Comparison of ENCODE assay signal across 13 mouse cellular contexts in the genomic region with DNA sequence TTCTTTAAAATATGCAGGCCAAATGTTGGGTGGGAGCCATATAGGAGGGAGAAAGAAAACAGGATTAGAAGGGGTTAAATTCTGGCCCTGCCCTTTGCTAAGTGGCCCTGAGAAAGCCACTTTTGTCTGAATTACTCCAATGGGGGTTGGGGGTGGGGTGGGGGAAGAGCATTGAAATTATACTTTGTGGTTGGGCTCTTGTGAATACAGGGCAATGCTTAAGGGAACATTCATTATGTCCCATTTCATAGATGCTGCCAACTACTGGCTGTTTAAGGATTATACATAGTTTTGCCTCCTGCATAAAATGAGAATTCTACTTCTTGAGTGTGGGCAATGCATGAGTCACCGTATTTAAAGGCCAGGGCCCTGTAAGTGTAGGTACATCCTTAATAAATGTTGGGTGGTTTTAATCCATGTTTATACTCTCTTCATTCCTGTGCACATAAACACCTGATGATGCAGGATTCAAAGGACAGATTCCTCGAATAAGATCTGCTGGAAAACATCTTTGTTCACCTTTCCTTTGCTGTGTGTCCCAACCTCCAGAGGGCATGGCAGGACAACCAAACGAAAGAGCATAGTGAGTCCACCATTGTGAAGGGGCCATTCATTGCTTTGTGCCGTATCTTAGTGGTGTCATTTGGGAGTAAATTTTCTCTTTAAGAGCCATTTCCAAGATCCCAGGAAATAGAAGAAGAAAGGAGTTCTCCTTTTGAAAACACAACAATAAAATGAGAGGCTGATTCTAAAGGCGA. TPM values are rescaled to one million over a fixed set of nuclear protein-coding genes. Genes with fewer than 3 reads are reported as not detected.
A peak's percentile ranks its signal among the peaks of the same experiment; 100 is the strongest.
DNase-seq lines count a peak whose midpoint lies in the region; ATAC-seq and TF ChIP-seq lines count a peak whose summit lies in the region.
"Had no signal": no experiment of that assay in that cellular context is flagged by ENCODE, and none has a peak within 500 bp of the region (broad histone marks: within the 10 kb centered on the region; RNA-seq: fewer than 3 reads in every experiment).

No protein-coding gene starts in this region.

- peak; percentile 43 for ATAC-seq in hindbrain, embryonic 11.5 days (ENCODE audit: low FRiP score)
- no peak; the same call in 1 of the 2 replicates for ATAC-seq in hindbrain, embryonic 12.5 days (ENCODE audit: low FRiP score)
- ATAC-seq in midbrain, postnatal 0 days (ENCODE audit: low FRiP score) = peak; percentile 75
- ATAC-seq in forebrain, embryonic 15.5 days (replicated peaks) = peak; percentile 32; the same call in 1 of the 2 replicates
- no peak for ATAC-seq in stomach, postnatal 0 days (ENCODE audit: low FRiP score, low TSS enrichment)
- ATAC-seq: CD4-positive, CD25-positive, alpha-beta regulatory T cell, adult 4 months had no signal

- no peaks in the 10 kb centered on the region for H3K9me3 ChIP-seq in hindbrain, embryonic 11.5 days (ENCODE audit: control insufficient read depth, low read length)
- no peaks in the 10 kb centered on the region for H3K9me3 ChIP-seq in hindbrain, embryonic 12.5 days (replicated peaks)
- no peaks in the 10 kb centered on the region for H3K9me3 ChIP-seq in midbrain, postnatal 0 days (ENCODE audit: low read length)
- no peaks in the 10 kb centered on the region for H3K9me3 ChIP-seq in midbrain, embryonic 10.5 days (replicated peaks)
- no peaks in the 10 kb centered on the region for H3K9me3 ChIP-seq in forebrain, embryonic 15.5 days
- H3K9me3 ChIP-seq in stomach, postnatal 0 days (ENCODE audit: control insufficient read depth, low read length) = no peaks in the 10 kb centered on the region

- no peaks in the 10 kb centered on the region for H3K36me3 ChIP-seq in hindbrain, embryonic 11.5 days (ENCODE audit: control insufficient read depth, insufficient read depth, low read length)
- 0 out of 2 replicates have a peak, but pooled peaks cover 5% of the 10 kb centered on the region for H3K36me3 ChIP-seq in hindbrain, embryonic 12.5 days
- H3K36me3 ChIP-seq in midbrain, postnatal 0 days (ENCODE audit: insufficient read depth, low read length) = peaks cover 7% of the 10 kb centered on the region; the same call in 1 of the 2 replicates
- peaks cover 31% of the 10 kb centered on the region for H3K36me3 ChIP-seq in midbrain, embryonic 10.5 days
- 0 out of 2 replicates have a peak, but pooled peaks cover 2% of the 10 kb centered on the region for H3K36me3 ChIP-seq in forebrain, embryonic 15.5 days
- H3K36me3 ChIP-seq in stomach, postnatal 0 days (ENCODE audit: control insufficient read depth, insufficient read depth, low read length) = no peaks in the 10 kb centered on the region

- no peak overlapping the region for H3K4me3 ChIP-seq in hindbrain, embryonic 11.5 days (ENCODE audit: low read depth, low read length)
- H3K4me3 ChIP-seq in hindbrain, embryonic 12.5 days = no peak overlapping the region
- no peak overlapping the region for H3K4me3 ChIP-seq in midbrain, postnatal 0 days (ENCODE audit: low read depth, low read length)
- H3K4me3 ChIP-seq in midbrain, embryonic 10.5 days = no peak overlapping the region
- no peak overlapping the region for H3K4me3 ChIP-seq in forebrain, embryonic 15.5 days
- no peak overlapping the region for H3K4me3 ChIP-seq in stomach, postnatal 0 days (ENCODE audit: low read depth, low read length)
- H3K4me3 ChIP-seq: heart, adult 2 months had no signal

- DNase-seq in hindbrain, embryonic 11.5 days (ENCODE audit: low spot score) = peak; percentile 10
- DNase-seq in midbrain, postnatal 0 days (ENCODE audit: low spot score) = peak; percentile 63
- no peak for DNase-seq in midbrain, embryonic 10.5 days (ENCODE audit: low spot score)
- no peak for DNase-seq in stomach, postnatal 0 days (ENCODE audit: low spot score)
- DNase-seq in right cerebral cortex, adult 2 months (ENCODE audit: low spot score in 2 of 2) = no peak
- no peak for DNase-seq in heart, postnatal 10 days
- DNase-seq: cerebellum, postnatal 25 days; heart, adult 2 months; kidney, postnatal 10 days; thymus, postnatal 4 days had no signal

- no peak overlapping the region for H3K27ac ChIP-seq in hindbrain, embryonic 11.5 days (ENCODE audit: low read depth, low read length)
- no peak overlapping the region for H3K27ac ChIP-seq in hindbrain, embryonic 12.5 days
- peak overlapping the region; percentile 62 for H3K27ac ChIP-seq in midbrain, postnatal 0 days (ENCODE audit: low read depth, low read length)
- no peak overlapping the region for H3K27ac ChIP-seq in midbrain, embryonic 10.5 days (replicated peaks)
- no peak overlapping the region for H3K27ac ChIP-seq in forebrain, embryonic 15.5 days (replicated peaks)
- H3K27ac ChIP-seq in stomach, postnatal 0 days (replicated peaks) = no peak overlapping the region
- H3K27ac ChIP-seq: heart, adult 2 months had no signal

- no peak overlapping the region for H3K4me2 ChIP-seq in hindbrain, embryonic 11.5 days (replicated peaks; ENCODE audit: low read depth, low read length)
- H3K4me2 ChIP-seq in hindbrain, embryonic 12.5 days (replicated peaks) = no peak overlapping the region
- H3K4me2 ChIP-seq in midbrain, postnatal 0 days (ENCODE audit: low read depth, low read length, poor library complexity, severe bottlenecking) = no peak overlapping the region
- H3K4me2 ChIP-seq in forebrain, embryonic 15.5 days (replicated peaks) = no peak overlapping the region
- H3K4me2 ChIP-seq in stomach, postnatal 0 days (replicated peaks; ENCODE audit: low read depth) = no peak overlapping the region

- TF ChIP-seq EP300 in stomach, postnatal 0 days (optimal IDR thresholded peaks at IDR 0.05) = no peak

- no peaks in the 10 kb centered on the region for H3K4me1 ChIP-seq in hindbrain, embryonic 11.5 days (replicated peaks; ENCODE audit: control insufficient read depth, insufficient read depth, low read length)
- H3K4me1 ChIP-seq in hindbrain, embryonic 12.5 days = no peaks in the 10 kb centered on the region
- H3K4me1 ChIP-seq in midbrain, postnatal 0 days (ENCODE audit: insufficient read depth, low read length) = no peaks in the 10 kb centered on the region
- H3K4me1 ChIP-seq in midbrain, embryonic 10.5 days = peaks cover 22% of the 10 kb centered on the region
- H3K4me1 ChIP-seq in forebrain, embryonic 15.5 days = 0 out of 2 replicates have a peak, but pooled peaks cover 3% of the 10 kb centered on the region
- H3K4me1 ChIP-seq in stomach, postnatal 0 days (replicated peaks; ENCODE audit: control insufficient read depth, insufficient read depth) = no peaks in the 10 kb centered on the region

- WGBS in hindbrain, embryonic 11.5 days = 59% methylated on average over 5 of the region's 5 CpGs
- WGBS in hindbrain, embryonic 12.5 days = 52% methylated on average over 5 of the region's 5 CpGs
- WGBS in midbrain, postnatal 0 days = 52% methylated on average over 5 of the region's 5 CpGs
- 67% methylated on average over 5 of the region's 5 CpGs for WGBS in midbrain, embryonic 10.5 days
- WGBS in forebrain, embryonic 15.5 days = 34% methylated on average over 5 of the region's 5 CpGs
- 57% methylated on average over 5 of the region's 5 CpGs for WGBS in stomach, postnatal 0 days

- no peak overlapping the region for H3K9ac ChIP-seq in hindbrain, embryonic 11.5 days (ENCODE audit: low read depth, low read length)
- H3K9ac ChIP-seq in hindbrain, embryonic 12.5 days = no peak overlapping the region
- H3K9ac ChIP-seq in midbrain, postnatal 0 days (replicated peaks; ENCODE audit: low read length, poor library complexity, severe bottlenecking) = no peak overlapping the region
- no peak overlapping the region for H3K9ac ChIP-seq in forebrain, embryonic 15.5 days (replicated peaks)
- no peak overlapping the region for H3K9ac ChIP-seq in stomach, postnatal 0 days (ENCODE audit: low read length)

- peak; percentile 51; the same call in 1 of the 2 replicates for TF ChIP-seq CTCF in midbrain, postnatal 0 days (IDR thresholded peaks at IDR 0.05)
- TF ChIP-seq CTCF in stomach, postnatal 0 days (IDR thresholded peaks at IDR 0.05; ENCODE audit: low read depth) = peak; percentile 31

- H3K27me3 ChIP-seq in hindbrain, embryonic 11.5 days (ENCODE audit: control insufficient read depth, insufficient read depth, low read length) = no peaks in the 10 kb centered on the region
- H3K27me3 ChIP-seq in hindbrain, embryonic 12.5 days = no peaks in the 10 kb centered on the region
- no peaks in the 10 kb centered on the region for H3K27me3 ChIP-seq in midbrain, postnatal 0 days (ENCODE audit: insufficient read depth, low read length)
- H3K27me3 ChIP-seq in midbrain, embryonic 10.5 days (ENCODE audit: low read depth, poor library complexity, severe bottlenecking) = no peaks in the 10 kb centered on the region
- H3K27me3 ChIP-seq in forebrain, embryonic 15.5 days = no peaks in the 10 kb centered on the region
- H3K27me3 ChIP-seq in stomach, postnatal 0 days (ENCODE audit: control insufficient read depth, insufficient read depth, low read length) = no peaks in the 10 kb centered on the region

- intact Hi-C loops in heart, postnatal 10 days (cut with DNase I) = no loop called here

RNA-seq across cellular contexts. Expression of gene Trim9, which starts 53.3 kb away (rescaled TPM):
- polyA plus RNA-seq in hindbrain, embryonic 11.5 days (2014; fragmentation: Nextera tagmentation; extraction: Ambion mirVana) = 14.3 and 18.4 TPM in 2 replicates
- polyA plus RNA-seq in hindbrain, embryonic 12.5 days (2016; fragmentation: Nextera tagmentation; extraction: Ambion mirVana) = 25.6 and 27.8 TPM in 2 replicates
- total RNA-seq in midbrain, postnatal 0 days (2014; rRNA removed) = 219 and 234 TPM in 2 replicates
- 116 and 120 TPM in 2 replicates for polyA plus RNA-seq in midbrain, postnatal 0 days (2015; fragmentation: Nextera tagmentation; extraction: Ambion mirVana)
- polyA plus RNA-seq in midbrain, embryonic 10.5 days (2016; fragmentation: Nextera tagmentation; extraction: Ambion mirVana) = 22.5 and 34.1 TPM in 2 replicates
- polyA plus RNA-seq in forebrain, embryonic 15.5 days (2015; fragmentation: Nextera tagmentation; extraction: Ambion mirVana) = 45.4 and 51.8 TPM in 2 replicates
- 0.32 and 0.64 TPM in 2 replicates for polyA plus RNA-seq in stomach, postnatal 0 days (2015; fragmentation: Nextera tagmentation; extraction: Ambion mirVana)
- 1 to 10 TPM in 1 of 2 experiments, under 1 TPM in 1; 0.35 to 1.3 TPM for total RNA-seq in heart, postnatal 10 days (2021)

Comparison
In these comparisons a context has a peak if more than half of its experiments do, and no peak if none do; other contexts are left out.
1. ATAC-seq: peak in hindbrain, embryonic 11.5 days (single experiment), midbrain, postnatal 0 days (single experiment) and forebrain, embryonic 15.5 days (single experiment); none in hindbrain, embryonic 12.5 days (single experiment) and stomach, postnatal 0 days (single experiment).
2. DNase-seq: peak in hindbrain, embryonic 11.5 days (single experiment) and midbrain, postnatal 0 days (single experiment); none in midbrain, embryonic 10.5 days (single experiment), stomach, postnatal 0 days (single experiment), right cerebral cortex, adult 2 months (0 of 2) and heart, postnatal 10 days (0 of 2).